Mouse (Mus musculus): ENCODE measurements around the gene Cep112. TPM values are rescaled to one million over a fixed set of nuclear protein-coding genes. Genes with fewer than 3 reads are reported as not detected.

Gene Cep112
- polyA plus RNA-seq, 1 experiment: 0.07 TPM

- Histone ChIP-seq H3K36me3 (ENCODE audit: control insufficient read depth, insufficient read depth, low read length) (no peaks in the 10 kb centered on the region), H3K4me1 (replicated peaks; ENCODE audit: control insufficient read depth, insufficient read depth, low read length) (peaks cover 2% of the 10 kb centered on the region; the same call in 1 of the 2 replicates), H3K27me3 (ENCODE audit: control insufficient read depth, insufficient read depth, low read length) (no peaks in the 10 kb centered on the region), H3K27ac (ENCODE audit: control insufficient read depth, insufficient read depth, low read length) (no peak overlapping the region), H3K4me3 (ENCODE audit: control insufficient read depth, insufficient read depth, low read length) (no peak overlapping the region)
- WGBS: 93% methylated on average over 2 of the region's 2 CpGs
- no peak for DNase-seq
- TF ChIP-seq POLR2A (IDR thresholded peaks at IDR 0.05; ENCODE audit: control insufficient read depth, extremely low read depth, insufficient read depth, low read length, poor library complexity) (no peak), CTCF (IDR thresholded peaks at IDR 0.05; ENCODE audit: borderline replicate concordance, control insufficient read depth, extremely low read depth, insufficient read depth, low read length, poor library complexity) (no peak)
Observed at GRCm38 (mm10) chr11:108757211-108757610, 332.2 kb downstream of the Cep112 start.

GRCm38 (mm10) chr11:108757626-108758430, 332.8 kb downstream of the Cep112 start:
- H3K27ac ChIP-seq (ENCODE audit: control insufficient read depth, insufficient read depth, low read length): no peak overlapping the region
- H3K4me1 ChIP-seq (replicated peaks; ENCODE audit: control insufficient read depth, insufficient read depth, low read length): peaks cover 2% of the 10 kb centered on the region; the same call in 1 of the 2 replicates
- H3K27me3 ChIP-seq (ENCODE audit: control insufficient read depth, insufficient read depth, low read length): no peaks in the 10 kb centered on the region
- no peaks in the 10 kb centered on the region for H3K36me3 ChIP-seq (ENCODE audit: control insufficient read depth, insufficient read depth, low read length)
- TF ChIP-seq CTCF (IDR thresholded peaks at IDR 0.05; ENCODE audit: borderline replicate concordance, control insufficient read depth, extremely low read depth, insufficient read depth, low read length, poor library complexity) (no peak), POLR2A (IDR thresholded peaks at IDR 0.05; ENCODE audit: control insufficient read depth, extremely low read depth, insufficient read depth, low read length, poor library complexity) (no peak)
- no peak for DNase-seq
- no peak overlapping the region for H3K4me3 ChIP-seq (ENCODE audit: control insufficient read depth, insufficient read depth, low read length)
- 57% methylated on average over 6 of the region's 6 CpGs for WGBS

GRCm38 (mm10) chr11:108770064-108770463, 345.1 kb downstream of the Cep112 start:
- 70% methylated on average over 3 of the region's 3 CpGs for WGBS
- no peak for DNase-seq
- H3K4me1 ChIP-seq (replicated peaks; ENCODE audit: control insufficient read depth, insufficient read depth, low read length): no peaks in the 10 kb centered on the region
- TF ChIP-seq POLR2A (IDR thresholded peaks at IDR 0.05; ENCODE audit: control insufficient read depth, extremely low read depth, insufficient read depth, low read length, poor library complexity) (no peak), CTCF (IDR thresholded peaks at IDR 0.05; ENCODE audit: borderline replicate concordance, control insufficient read depth, extremely low read depth, insufficient read depth, low read length, poor library complexity) (no peak)
- no peak overlapping the region for H3K4me3 ChIP-seq (ENCODE audit: control insufficient read depth, insufficient read depth, low read length)
- H3K27ac ChIP-seq (ENCODE audit: control insufficient read depth, insufficient read depth, low read length): no peak overlapping the region
- no peaks in the 10 kb centered on the region for H3K36me3 ChIP-seq (ENCODE audit: control insufficient read depth, insufficient read depth, low read length)
- H3K27me3 ChIP-seq (ENCODE audit: control insufficient read depth, insufficient read depth, low read length): no peaks in the 10 kb centered on the region

GRCm38 (mm10) chr11:108774019-108774670, 349.2 kb downstream of the Cep112 start:
- H3K4me1 ChIP-seq (replicated peaks; ENCODE audit: control insufficient read depth, insufficient read depth, low read length): no peaks in the 10 kb centered on the region
- no peak overlapping the region for H3K4me3 ChIP-seq (ENCODE audit: control insufficient read depth, insufficient read depth, low read length)
- no peaks in the 10 kb centered on the region for H3K27me3 ChIP-seq (ENCODE audit: control insufficient read depth, insufficient read depth, low read length)
- no peak overlapping the region for H3K27ac ChIP-seq (ENCODE audit: control insufficient read depth, insufficient read depth, low read length)
- WGBS: 91% methylated on average over 6 of the region's 6 CpGs
- TF ChIP-seq CTCF (IDR thresholded peaks at IDR 0.05; ENCODE audit: borderline replicate concordance, control insufficient read depth, extremely low read depth, insufficient read depth, low read length, poor library complexity): no peak
- no peak for TF ChIP-seq POLR2A (IDR thresholded peaks at IDR 0.05; ENCODE audit: control insufficient read depth, extremely low read depth, insufficient read depth, low read length, poor library complexity)
- DNase-seq: no peak
- no peaks in the 10 kb centered on the region for H3K36me3 ChIP-seq (ENCODE audit: control insufficient read depth, insufficient read depth, low read length)

GRCm38 (mm10) chr11:108777158-108777557, 352.2 kb downstream of the Cep112 start:
- no peak overlapping the region for H3K4me3 ChIP-seq (ENCODE audit: control insufficient read depth, insufficient read depth, low read length)
- no peak for DNase-seq
- no peak overlapping the region for H3K27ac ChIP-seq (ENCODE audit: control insufficient read depth, insufficient read depth, low read length)
- no peak for TF ChIP-seq POLR2A (IDR thresholded peaks at IDR 0.05; ENCODE audit: control insufficient read depth, extremely low read depth, insufficient read depth, low read length, poor library complexity)
- no peak for TF ChIP-seq CTCF (IDR thresholded peaks at IDR 0.05; ENCODE audit: borderline replicate concordance, control insufficient read depth, extremely low read depth, insufficient read depth, low read length, poor library complexity)
- H3K36me3 ChIP-seq (ENCODE audit: control insufficient read depth, insufficient read depth, low read length): no peaks in the 10 kb centered on the region
- H3K27me3 ChIP-seq (ENCODE audit: control insufficient read depth, insufficient read depth, low read length): no peaks in the 10 kb centered on the region
- no peaks in the 10 kb centered on the region for H3K4me1 ChIP-seq (replicated peaks; ENCODE audit: control insufficient read depth, insufficient read depth, low read length)
- 80% methylated on average over 3 of the region's 3 CpGs for WGBS

GRCm38 (mm10) chr11:108780271-108781250, 355.6 kb downstream of the Cep112 start:
- no peaks in the 10 kb centered on the region for H3K36me3 ChIP-seq (ENCODE audit: control insufficient read depth, insufficient read depth, low read length)
- no peak overlapping the region for H3K4me3 ChIP-seq (ENCODE audit: control insufficient read depth, insufficient read depth, low read length)
- no peak for TF ChIP-seq CTCF (IDR thresholded peaks at IDR 0.05; ENCODE audit: borderline replicate concordance, control insufficient read depth, extremely low read depth, insufficient read depth, low read length, poor library complexity)
- 89% methylated on average over 15 of the region's 15 CpGs for WGBS
- no peak overlapping the region for H3K27ac ChIP-seq (ENCODE audit: control insufficient read depth, insufficient read depth, low read length)
- no peak for DNase-seq
- H3K27me3 ChIP-seq (ENCODE audit: control insufficient read depth, insufficient read depth, low read length): no peaks in the 10 kb centered on the region
- H3K4me1 ChIP-seq (replicated peaks; ENCODE audit: control insufficient read depth, insufficient read depth, low read length): no peaks in the 10 kb centered on the region
